Mouse (Mus musculus) heart, postnatal 0 days (tissue): ENCODE measurements around the gene Pstpip1. TPM values are rescaled to one million over a fixed set of nuclear protein-coding genes. Genes with fewer than 3 reads are reported as not detected.
A peak's percentile ranks its signal among the peaks of the same experiment; 100 is the strongest.

Experiments
- ATAC-seq: fragments of 200-750 bp; cut with Nextera tagmentation; 2 replicates; pipeline ENCODE4 v1.8.0; 2017; ENCODE audit warnings: low read depth, moderate number of reproducible peaks, moderate library complexity; ENCODE audit not compliant: insufficient read depth
- DNase-seq: peaks from one replicate; pipeline ENCODE4 v3.0.0-alpha.2; 2016; ENCODE audit warnings: low spot score
- H3K27ac ChIP-seq: fragments of 300-500 bp; sonication (generic); 2 replicates; pipeline ENCODE4 v1.5.1; 2014; ENCODE audit warnings: low read depth, mild to moderate bottlenecking
- H3K27me3 ChIP-seq: fragments of 300-500 bp; sonication (generic); 2 replicates; pipeline ENCODE4 v1.6.1; 2014; ENCODE audit warnings: low read length, mixed read lengths; ENCODE audit not compliant: control insufficient read depth, insufficient read depth
- H3K36me3 ChIP-seq: fragments of 300-500 bp; sonication (generic); replicated peaks from 2 replicates; pipeline ENCODE4 v1.6.1; 2014; ENCODE audit warnings: low read length, mixed read lengths; ENCODE audit not compliant: control insufficient read depth, insufficient read depth
- H3K4me1 ChIP-seq: fragments of 300-500 bp; sonication (generic); 2 replicates; pipeline ENCODE4 v1.6.1; 2014; ENCODE audit warnings: antibody characterized with exemption; ENCODE audit not compliant: control insufficient read depth, insufficient read depth
- H3K4me2 ChIP-seq: fragments of 300-500 bp; sonication (generic); 2 replicates; pipeline ENCODE4 v1.6.1; 2014; ENCODE audit warnings: low read depth, mild to moderate bottlenecking, low read length, moderate library complexity
- H3K4me3 ChIP-seq: fragments of 300-500 bp; sonication (generic); 2 replicates; pipeline ENCODE4 v1.5.1; 2014; ENCODE audit warnings: low read depth, low read length
- H3K9ac ChIP-seq: fragments of 300-500 bp; sonication (generic); replicated peaks from 2 replicates; pipeline ENCODE4 v1.6.1; 2014; ENCODE audit warnings: low read depth, low read length, mixed read lengths
- H3K9me3 ChIP-seq: fragments of 300-500 bp; sonication (generic); replicated peaks from 2 replicates; pipeline ENCODE4 v1.6.1; 2016; ENCODE audit warnings: low read length; ENCODE audit not compliant: control insufficient read depth
- CTCF ChIP-seq: IDR thresholded peaks from 2 replicates; pipeline ENCODE4 v1.5.1; 2016; ENCODE audit warnings: antibody characterized with exemption, control low read depth, low read depth
- EP300 ChIP-seq: IDR thresholded peaks from 2 replicates; pipeline ENCODE4 v1.6.1; 2016; ENCODE audit warnings: antibody characterized with exemption, low read depth
- WGBS: fragments of 180-500 bp; shearing (Covaris S2); extraction: QIAGEN DNeasy Blood & Tissue Kit; methylation state at CpG from one replicate; pipeline ENCODE4 v1.1.7; 2014; 5-methylcytosine and 5-hydroxymethylcytosine counted together
- polyA plus RNA-seq: library from polyadenylated mRNA; unstranded; fragments of >200 nt; fragmentation: Nextera tagmentation; extraction: Ambion mirVana; gene quantifications from 2 replicates; pipeline ENCODE4 v1.2.1, GENCODE M21; 2015
- total RNA-seq: library from RNA; depleted of rRNA; stranded (reverse); fragments of >200 nt; gene quantifications from 2 replicates; pipeline ENCODE4 v1.2.3, GENCODE M21; 2014; ENCODE audit warnings: low replicate concordance

Pstpip1 gene
- total and polyA plus RNA-seq, 2 experiments from 2014 or later, result 1.4 to 2.9 TPM

- Histone ChIP-seq H3K4me3 (no peak overlapping the region), H3K4me2 (no peak overlapping the region), H3K36me3 (peaks cover 42% of the 10 kb centered on the region), H3K27ac (no peak overlapping the region), H3K9ac (no peak overlapping the region), H3K9me3 (no peaks in the 10 kb centered on the region), H3K4me1 (0 out of 2 replicates have a peak, but pooled peaks cover 8% of the 10 kb centered on the region), H3K27me3 (no peaks in the 10 kb centered on the region)
- DNase-seq, result no peak
- ATAC-seq, result no peak
- 92% methylated on average over 16 of the region's 16 CpGs for WGBS
- no peak for TF ChIP-seq EP300
- TF ChIP-seq CTCF, result no peak
Observed at GRCm38 (mm10) chr9:56146326-56146923, 56.7 kb downstream of the Pstpip1 start.

DNA sequence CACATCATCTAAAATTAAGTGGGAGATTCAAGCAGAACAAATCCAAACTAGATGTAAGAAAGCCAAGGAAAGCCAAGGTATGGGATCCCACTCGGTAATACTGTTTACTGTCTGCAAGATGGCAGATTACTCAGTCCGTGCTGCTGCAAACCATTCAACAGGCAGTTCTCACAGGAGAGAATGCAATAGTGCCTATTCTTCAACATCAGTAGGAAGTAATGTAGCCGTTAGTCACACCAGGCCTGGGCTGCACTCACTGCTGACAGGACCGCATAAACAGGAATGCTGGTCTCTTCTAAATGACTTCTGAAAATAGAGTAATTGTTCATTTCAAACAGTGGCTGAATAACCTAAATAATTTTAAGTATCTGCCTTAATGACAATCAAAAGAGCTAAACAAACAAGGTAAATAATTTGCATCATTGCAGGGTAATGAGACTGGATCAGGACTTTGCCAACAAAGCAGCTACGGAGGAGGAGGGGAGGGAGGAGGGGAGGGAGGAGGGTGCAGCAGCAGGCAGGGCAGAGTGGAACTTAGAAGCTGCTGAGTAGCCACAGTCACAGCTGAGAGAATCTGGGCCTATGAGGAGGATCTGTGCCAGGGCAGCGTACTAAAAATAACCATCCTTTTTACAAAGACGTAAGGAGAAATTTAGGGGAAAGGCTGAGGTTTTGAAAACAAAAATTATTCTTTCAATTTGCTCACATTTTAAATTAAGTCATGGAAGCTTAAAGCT lies 62.2 kb downstream of the Pstpip1 start:
- 23% methylated on average over 7 of the region's 7 CpGs for WGBS
- Histone ChIP-seq H3K4me1 (peaks cover 15% of the 10 kb centered on the region), H3K27me3 (no peaks in the 10 kb centered on the region), H3K9ac (peak overlapping the region; percentile 11; the same call in 1 of the 2 replicates), H3K27ac (peak overlapping the region; percentile 66), H3K4me2 (peak overlapping the region; percentile 27), H3K4me3 (no peak overlapping the region), H3K9me3 (no peaks in the 10 kb centered on the region), H3K36me3 (peaks cover 5% of the 10 kb centered on the region; the same call in 1 of the 2 replicates)
- ATAC-seq, result peak; percentile 86
- TF ChIP-seq EP300 (no peak), CTCF (no peak)
- DNase-seq, result peak; percentile 72

- Histone ChIP-seq H3K4me1 (peaks cover 14% of the 10 kb centered on the region), H3K9ac (no peak overlapping the region), H3K27ac (peak overlapping the region; percentile 66), H3K27me3 (no peaks in the 10 kb centered on the region), H3K36me3 (no peaks in the 10 kb centered on the region), H3K9me3 (no peaks in the 10 kb centered on the region), H3K4me3 (no peak overlapping the region), H3K4me2 (peak overlapping the region; percentile 27; the same call in 1 of the 2 replicates)
- 60% methylated on average over 4 of the region's 4 CpGs for WGBS
- ATAC-seq, result no peak
- no peak for TF ChIP-seq CTCF
- no peak for TF ChIP-seq EP300
- DNase-seq, result no peak
Observed at GRCm38 (mm10) chr9:56152482-56153007, 62.8 kb downstream of the Pstpip1 start.

DNA sequence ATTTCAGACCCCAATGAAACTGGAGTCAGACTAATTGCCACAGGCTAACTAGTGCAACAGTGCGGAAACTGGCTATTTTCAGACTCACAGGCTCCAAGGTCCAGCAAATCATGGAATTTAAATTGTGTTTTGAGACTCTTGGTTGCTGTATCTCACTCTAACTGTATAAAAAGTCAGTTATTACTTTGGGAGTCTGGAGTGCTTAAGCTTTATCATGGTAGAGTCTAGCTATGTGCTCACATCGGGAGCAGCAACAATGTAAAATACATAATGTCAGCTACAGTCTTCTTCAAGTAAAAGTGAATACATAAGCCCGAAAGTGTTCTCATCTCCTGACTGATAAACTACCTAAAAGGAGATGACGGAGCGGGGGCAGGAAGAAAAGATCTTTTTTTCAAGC lies 64.8 kb downstream of the Pstpip1 start:
- ATAC-seq (no peak), DNase-seq (no peak)
- no peak overlapping the region for H3K9ac ChIP-seq
- 79% methylated on average over 5 of the region's 5 CpGs for WGBS
- H3K27ac ChIP-seq, result no peak overlapping the region
- H3K36me3 ChIP-seq, result no peaks in the 10 kb centered on the region
- no peak overlapping the region for H3K4me3 ChIP-seq
- H3K4me1 ChIP-seq, result peaks cover 19% of the 10 kb centered on the region
- H3K4me2 ChIP-seq, result no peak overlapping the region
- no peaks in the 10 kb centered on the region for H3K27me3 ChIP-seq
- TF ChIP-seq CTCF (no peak), EP300 (no peak)
- no peaks in the 10 kb centered on the region for H3K9me3 ChIP-seq

DNA sequence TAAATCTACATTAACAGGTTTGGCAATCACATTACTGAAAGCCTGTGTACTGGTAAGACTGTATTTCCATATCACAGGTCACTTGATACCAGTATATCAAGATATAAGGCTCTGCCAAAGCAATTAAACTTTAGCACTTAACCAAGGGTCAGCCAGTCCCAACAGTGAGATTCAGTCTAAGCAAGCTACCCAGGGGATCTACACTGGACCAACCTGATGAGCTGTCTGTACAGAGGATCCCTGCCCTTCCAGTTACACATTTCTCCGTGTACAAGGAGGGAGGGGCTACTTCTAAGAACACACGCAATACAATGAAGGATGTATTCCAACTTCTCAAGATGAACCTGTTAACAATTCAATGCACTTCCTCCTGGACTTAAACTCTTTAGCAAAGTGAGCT lies 68.3 kb downstream of the Pstpip1 start:
- no peaks in the 10 kb centered on the region for H3K27me3 ChIP-seq
- no peak overlapping the region for H3K27ac ChIP-seq
- no peak overlapping the region for H3K4me2 ChIP-seq
- TF ChIP-seq CTCF, result no peak
- no peak for TF ChIP-seq EP300
- no peaks in the 10 kb centered on the region for H3K36me3 ChIP-seq
- ATAC-seq, result no peak
- H3K9ac ChIP-seq, result no peak overlapping the region
- DNase-seq, result no peak
- WGBS, result 37% methylated on average over 2 of the region's 2 CpGs
- H3K9me3 ChIP-seq, result no peaks in the 10 kb centered on the region
- H3K4me1 ChIP-seq, result peaks cover 26% of the 10 kb centered on the region
- no peak overlapping the region for H3K4me3 ChIP-seq
